Mouse (Mus musculus): ENCODE results near the gene Cbfa2t2. TPM values are rescaled to one million over a fixed set of nuclear protein-coding genes. Genes with fewer than 3 reads are reported as not detected.

The Cbfa2t2 gene
- polyA plus RNA-seq, 1 experiment from 2014 or later, result 84.0 TPM

- Histone ChIP-seq H3K4me3 (replicated peaks) (no peak overlapping the region), H3K36me3 (replicated peaks) (no peaks in the 10 kb centered on the region), H3K4me1 (peaks cover 17% of the 10 kb centered on the region), H3K9me3 (no peaks in the 10 kb centered on the region), H3K9ac (peak overlapping the region; percentile 38; the same call in 1 of the 2 replicates), H3K27me3 (no peaks in the 10 kb centered on the region), H3K4me2 (no peak overlapping the region), H3K27ac (peak overlapping the region; percentile 75)
- peak; percentile 55 for ATAC-seq (ENCODE audit: low FRiP score)
- WGBS, result 28% methylated on average over 12 of the region's 12 CpGs
Observed at GRCm38 (mm10) chr2:154576876-154577743, 140.8 kb downstream of the Cbfa2t2 start.

DNA sequence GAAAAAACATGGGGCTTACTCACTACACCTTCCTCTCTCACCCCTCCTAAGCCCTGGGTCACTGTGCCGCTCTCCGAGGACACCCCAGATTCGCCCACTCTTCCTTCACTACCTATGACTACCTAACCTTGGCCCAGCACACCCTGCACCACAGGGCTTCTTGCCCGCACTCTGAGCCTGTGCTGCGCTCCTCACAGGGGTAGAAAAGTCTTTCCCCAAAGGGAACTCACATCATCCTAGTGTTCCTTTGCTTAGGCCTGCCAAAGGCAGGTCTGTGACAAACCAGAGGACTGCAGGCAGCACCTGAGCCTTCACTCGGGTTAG lies 141.4 kb downstream of the Cbfa2t2 start:
- no peaks in the 10 kb centered on the region for H3K27me3 ChIP-seq
- peak overlapping the region; percentile 75 for H3K27ac ChIP-seq
- peak; percentile 30; the same call in 1 of the 2 replicates for ATAC-seq (ENCODE audit: low FRiP score)
- H3K9ac ChIP-seq, result no peak overlapping the region; the same call in 1 of the 2 replicates
- H3K36me3 ChIP-seq (replicated peaks), result no peaks in the 10 kb centered on the region
- H3K4me1 ChIP-seq, result peaks cover 17% of the 10 kb centered on the region
- H3K4me3 ChIP-seq (replicated peaks), result no peak overlapping the region
- H3K4me2 ChIP-seq, result no peak overlapping the region
- 68% methylated on average over 6 of the region's 6 CpGs for WGBS
- no peaks in the 10 kb centered on the region for H3K9me3 ChIP-seq

- no peak overlapping the region for H3K4me2 ChIP-seq
- no peak overlapping the region for H3K27ac ChIP-seq
- H3K27me3 ChIP-seq, result 0 out of 2 replicates have a peak, but pooled peaks cover 4% of the 10 kb centered on the region
- no peak overlapping the region for H3K9ac ChIP-seq
- no peaks in the 10 kb centered on the region for H3K36me3 ChIP-seq (replicated peaks)
- H3K9me3 ChIP-seq, result no peaks in the 10 kb centered on the region
- no peak for ATAC-seq (ENCODE audit: low FRiP score)
- WGBS, result 90% methylated on average over 8 of the region's 8 CpGs
- H3K4me1 ChIP-seq, result peaks cover 33% of the 10 kb centered on the region
- no peak overlapping the region for H3K4me3 ChIP-seq (replicated peaks)
Observed at GRCm38 (mm10) chr2:154580586-154580985, 144.3 kb downstream of the Cbfa2t2 start.

DNA sequence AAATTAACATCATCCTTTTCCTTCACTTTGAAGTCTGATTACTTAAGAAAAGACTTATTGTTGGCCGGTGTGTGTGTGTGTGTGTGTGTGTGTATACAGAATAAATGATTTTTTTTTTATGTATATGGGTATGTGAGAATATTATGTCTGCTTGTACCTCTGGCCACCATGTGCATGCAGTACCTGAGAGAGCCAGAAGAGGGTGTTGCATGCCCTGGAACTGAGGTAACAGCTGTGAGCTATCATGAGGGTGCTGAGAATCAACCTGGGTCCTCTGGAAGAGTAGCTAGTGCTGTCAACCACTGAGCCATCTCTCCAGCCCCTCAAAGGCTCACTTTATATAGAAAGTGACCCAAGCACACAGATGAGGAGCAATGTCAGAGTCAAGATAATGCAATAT lies 145.1 kb downstream of the Cbfa2t2 start:
- Histone ChIP-seq H3K27me3 (0 out of 2 replicates have a peak, but pooled peaks cover 4% of the 10 kb centered on the region), H3K9me3 (no peaks in the 10 kb centered on the region), H3K36me3 (replicated peaks) (no peaks in the 10 kb centered on the region; the same call in 1 of the 2 replicates), H3K4me2 (no peak overlapping the region), H3K9ac (no peak overlapping the region), H3K4me3 (replicated peaks) (no peak overlapping the region), H3K4me1 (peaks cover 31% of the 10 kb centered on the region), H3K27ac (no peak overlapping the region)
- ATAC-seq (ENCODE audit: low FRiP score), result no peak
- 96% methylated on average over 1 of the region's 1 CpGs for WGBS

- ATAC-seq (ENCODE audit: low FRiP score), result peak; percentile 79; the same call in 1 of the 2 replicates
- Histone ChIP-seq H3K9ac (no peak overlapping the region), H3K4me3 (replicated peaks) (no peak overlapping the region), H3K27me3 (0 out of 2 replicates have a peak, but pooled peaks cover 4% of the 10 kb centered on the region), H3K4me2 (no peak overlapping the region), H3K36me3 (replicated peaks) (no peaks in the 10 kb centered on the region; the same call in 1 of the 2 replicates), H3K9me3 (no peaks in the 10 kb centered on the region), H3K27ac (peak overlapping the region; percentile 68), H3K4me1 (peaks cover 16% of the 10 kb centered on the region)
- 63% methylated on average over 15 of the region's 15 CpGs for WGBS
Observed at GRCm38 (mm10) chr2:154583906-154584872, 147.9 kb downstream of the Cbfa2t2 start.

DNA sequence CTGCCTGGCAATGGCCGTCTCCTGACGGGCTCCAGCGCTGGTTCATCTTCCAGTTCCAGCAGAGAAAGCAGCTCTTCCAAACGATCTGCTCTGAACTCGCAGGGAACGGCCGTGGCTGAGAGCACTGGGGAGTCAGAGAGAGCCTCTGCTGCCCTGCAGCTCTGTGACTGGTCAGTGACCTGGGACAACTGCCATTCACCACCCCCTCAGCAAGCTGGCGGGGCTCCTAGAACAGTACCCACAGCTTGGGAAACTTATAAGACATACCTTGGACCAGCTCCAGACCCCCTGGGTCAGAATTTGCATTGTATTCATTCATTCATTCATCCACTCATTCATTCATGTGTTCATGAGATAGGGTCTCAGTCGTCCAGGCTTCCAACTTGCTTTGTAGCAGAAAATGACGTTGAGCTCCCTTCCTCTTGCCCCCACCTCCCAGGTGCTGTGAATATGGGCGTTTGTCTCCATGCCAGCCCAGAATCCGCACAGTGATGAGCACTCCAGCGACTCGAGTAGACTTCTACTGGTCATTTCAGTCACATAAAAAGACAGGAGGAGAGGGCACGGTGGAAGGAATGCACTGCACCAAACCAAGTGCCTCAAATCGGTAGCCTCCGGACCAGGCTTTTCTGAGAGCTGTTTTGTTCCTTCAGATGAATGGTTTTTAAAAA lies 148.8 kb downstream of the Cbfa2t2 start:
- no peak for ATAC-seq (ENCODE audit: low FRiP score)
- WGBS, result 71% methylated on average over 17 of the region's 17 CpGs
- Histone ChIP-seq H3K4me2 (no peak overlapping the region), H3K4me3 (replicated peaks) (no peak overlapping the region), H3K27ac (peak overlapping the region; percentile 68), H3K36me3 (replicated peaks) (no peaks in the 10 kb centered on the region; the same call in 1 of the 2 replicates), H3K4me1 (peaks cover 16% of the 10 kb centered on the region), H3K9ac (no peak overlapping the region), H3K9me3 (no peaks in the 10 kb centered on the region), H3K27me3 (0 out of 2 replicates have a peak, but pooled peaks cover 4% of the 10 kb centered on the region)

DNA sequence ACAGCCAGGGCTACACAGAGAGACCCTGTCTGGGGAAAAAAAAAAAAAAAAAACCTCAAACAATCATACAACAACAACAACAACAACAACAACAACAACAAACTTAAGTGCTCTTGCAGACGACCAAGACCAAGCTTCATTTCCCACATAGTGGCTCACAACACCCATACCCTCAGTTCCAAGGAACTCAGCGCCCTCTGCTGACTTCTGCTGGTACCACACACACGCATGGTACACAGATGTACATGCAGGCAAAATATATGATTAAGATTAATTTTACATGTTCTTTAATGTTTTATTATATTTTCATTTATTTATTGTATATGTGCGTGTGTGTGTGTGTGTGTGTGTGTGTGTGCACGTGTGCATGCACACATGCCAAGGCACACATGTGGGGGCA lies 150.1 kb downstream of the Cbfa2t2 start:
- 74% methylated on average over 5 of the region's 5 CpGs for WGBS
- no peaks in the 10 kb centered on the region; the same call in 1 of the 2 replicates for H3K36me3 ChIP-seq (replicated peaks)
- 0 out of 2 replicates have a peak, but pooled peaks have one; percentile 53 for ATAC-seq (ENCODE audit: low FRiP score)
- no peak overlapping the region for H3K4me3 ChIP-seq (replicated peaks)
- H3K4me1 ChIP-seq, result peaks cover 16% of the 10 kb centered on the region
- no peak overlapping the region for H3K27ac ChIP-seq
- H3K4me2 ChIP-seq, result no peak overlapping the region
- no peaks in the 10 kb centered on the region for H3K9me3 ChIP-seq
- no peak overlapping the region for H3K9ac ChIP-seq
- 0 out of 2 replicates have a peak, but pooled peaks cover 4% of the 10 kb centered on the region for H3K27me3 ChIP-seq

Other genes starting within 250 kb of the Cbfa2t2 start
- gene Bpifb1, start 245.7 kb upstream of the Cbfa2t2 start, polyA plus RNA-seq (2016; fragmentation: Nextera tagmentation; extraction: Ambion mirVana), result not detected in 2 replicates
- 0.11 TPM in 1 of 2 replicates, not detected in the other for gene Bpifb5, start 212.7 kb upstream of the Cbfa2t2 start, polyA plus RNA-seq (2016; fragmentation: Nextera tagmentation; extraction: Ambion mirVana)
- not detected in 2 replicates for gene Bpifb9a, start 178.6 kb upstream of the Cbfa2t2 start, polyA plus RNA-seq (2016; fragmentation: Nextera tagmentation; extraction: Ambion mirVana)
- gene Bpifb9b, start 129.3 kb upstream of the Cbfa2t2 start, polyA plus RNA-seq (2016; fragmentation: Nextera tagmentation; extraction: Ambion mirVana), result not detected in 2 replicates
- 12.8 and 15.2 TPM in 2 replicates for gene Cdk5rap1, start 63.5 kb upstream of the Cbfa2t2 start, polyA plus RNA-seq (2016; fragmentation: Nextera tagmentation; extraction: Ambion mirVana)
- gene Snta1, start 28.4 kb upstream of the Cbfa2t2 start, polyA plus RNA-seq (2016; fragmentation: Nextera tagmentation; extraction: Ambion mirVana), result 3.9 and 4.2 TPM in 2 replicates
- 2.3 and 2.5 TPM in 2 replicates for gene 1700003F12Rik, start 110.6 kb downstream of the Cbfa2t2 start, polyA plus RNA-seq (2016; fragmentation: Nextera tagmentation; extraction: Ambion mirVana)
- 0.66 and 0.86 TPM in 2 replicates for gene Actl10, start 115.3 kb downstream of the Cbfa2t2 start, polyA plus RNA-seq (2016; fragmentation: Nextera tagmentation; extraction: Ambion mirVana)
- 8.7 and 11.0 TPM in 2 replicates for gene Necab3, start 122.4 kb downstream of the Cbfa2t2 start, polyA plus RNA-seq (2016; fragmentation: Nextera tagmentation; extraction: Ambion mirVana)
- gene E2f1, start 133.4 kb downstream of the Cbfa2t2 start, polyA plus RNA-seq (2016; fragmentation: Nextera tagmentation; extraction: Ambion mirVana), result 29.8 and 33.3 TPM in 2 replicates
- 10.4 and 11.2 TPM in 2 replicates for gene Pxmp4, start 167.2 kb downstream of the Cbfa2t2 start, polyA plus RNA-seq (2016; fragmentation: Nextera tagmentation; extraction: Ambion mirVana)
- gene Zfp341, start 176.8 kb downstream of the Cbfa2t2 start, polyA plus RNA-seq (2016; fragmentation: Nextera tagmentation; extraction: Ambion mirVana), result 1.2 and 1.4 TPM in 2 replicates
- not detected in 2 replicates for gene 4930519P11Rik, start 177.0 kb downstream of the Cbfa2t2 start, polyA plus RNA-seq (2016; fragmentation: Nextera tagmentation; extraction: Ambion mirVana)
- gene Chmp4b, start 215.2 kb downstream of the Cbfa2t2 start, polyA plus RNA-seq (2016; fragmentation: Nextera tagmentation; extraction: Ambion mirVana), result 20.9 and 21.8 TPM in 2 replicates